Mouse (Mus musculus) embryonic facial prominence, embryonic 12.5 days (tissue): ENCODE measurements at regions not wholly inside any gene's neighbourhood (a gene's known extent, or its start where the extent isn't known, plus 50 kb on each side); places are given as distances from the start of the nearest gene placed in this dataset.
A peak's percentile ranks its signal among the peaks of the same experiment; 100 is the strongest.

ENCODE experiments used
- ATAC-seq: fragments of 200-750 bp; cut with Nextera tagmentation; 2 replicates; pipeline ENCODE4 v1.8.0; 2017; ENCODE audit not compliant: insufficient number of reproducible peaks, insufficient read depth, low FRiP score, low TSS enrichment
- H3K27ac ChIP-seq: fragments of 300-500 bp; sonication (generic); 2 replicates; pipeline ENCODE4 v1.5.1; 2016; ENCODE audit warnings: mild to moderate bottlenecking
- H3K27me3 ChIP-seq: fragments of 300-500 bp; sonication (generic); 2 replicates; pipeline ENCODE4 v1.6.1; 2016; ENCODE audit warnings: mild to moderate bottlenecking, moderate library complexity
- H3K36me3 ChIP-seq: fragments of 300-500 bp; sonication (generic); 2 replicates; pipeline ENCODE4 v1.6.1; 2016; ENCODE audit warnings: mild to moderate bottlenecking
- H3K4me1 ChIP-seq: fragments of 300-500 bp; sonication (generic); 2 replicates; pipeline ENCODE4 v1.6.1; 2016
- H3K4me2 ChIP-seq: fragments of 300-500 bp; sonication (generic); replicated peaks from 2 replicates; pipeline ENCODE4 v1.6.1; 2016; ENCODE audit warnings: mild to moderate bottlenecking, moderate library complexity
- H3K4me3 ChIP-seq: fragments of 300-500 bp; sonication (generic); 2 replicates; pipeline ENCODE4 v1.5.1; 2016; ENCODE audit warnings: mild to moderate bottlenecking
- H3K9ac ChIP-seq: fragments of 300-500 bp; sonication (generic); 2 replicates; pipeline ENCODE4 v1.6.1; 2016; ENCODE audit warnings: mild to moderate bottlenecking, moderate library complexity
- H3K9me3 ChIP-seq: fragments of 300-500 bp; sonication (generic); 2 replicates; pipeline ENCODE4 v1.6.1; 2016; ENCODE audit warnings: mild to moderate bottlenecking, moderate library complexity
- WGBS: fragments of 180-500 bp; shearing (Covaris S2); methylation state at CpG from one replicate; pipeline ENCODE4 v1.1.7; 2016; 5-methylcytosine and 5-hydroxymethylcytosine counted together

GRCm38 (mm10) chr9:61511436-61511835, 139.3 kb downstream of the Tle3 start:
- H3K27ac ChIP-seq = no peak overlapping the region
- no peak overlapping the region for H3K4me3 ChIP-seq
- H3K4me2 ChIP-seq = no peak overlapping the region
- no peaks in the 10 kb centered on the region for H3K9me3 ChIP-seq
- peaks cover 16% of the 10 kb centered on the region for H3K4me1 ChIP-seq
- no peak overlapping the region for H3K9ac ChIP-seq
- ATAC-seq = no peak; the same call in 1 of the 2 replicates
- H3K36me3 ChIP-seq = no peaks in the 10 kb centered on the region
- H3K27me3 ChIP-seq = peaks cover 22% of the 10 kb centered on the region

GRCm38 (mm10) chr9:61510217-61510893, 138.2 kb downstream of the Tle3 start:
- no peak overlapping the region for H3K9ac ChIP-seq
- no peak overlapping the region for H3K27ac ChIP-seq
- peaks cover 16% of the 10 kb centered on the region for H3K4me1 ChIP-seq
- peaks cover 22% of the 10 kb centered on the region for H3K27me3 ChIP-seq
- H3K4me2 ChIP-seq = peak overlapping the region; percentile 18; the same call in 1 of the 2 replicates
- no peak overlapping the region for H3K4me3 ChIP-seq
- WGBS = 20% methylated on average over 14 of the region's 14 CpGs
- H3K36me3 ChIP-seq = no peaks in the 10 kb centered on the region
- no peak for ATAC-seq
- no peaks in the 10 kb centered on the region for H3K9me3 ChIP-seq

GRCm38 (mm10) chr9:61509591-61510191, 137.5 kb downstream of the Tle3 start:
- no peaks in the 10 kb centered on the region for H3K36me3 ChIP-seq
- H3K4me1 ChIP-seq = peaks cover 16% of the 10 kb centered on the region
- no peak overlapping the region for H3K9ac ChIP-seq
- peak; percentile 52; the same call in 1 of the 2 replicates for ATAC-seq
- 12% methylated on average over 26 of the region's 26 CpGs for WGBS
- no peaks in the 10 kb centered on the region for H3K9me3 ChIP-seq
- H3K4me3 ChIP-seq = no peak overlapping the region
- H3K4me2 ChIP-seq = peak overlapping the region; percentile 18; the same call in 1 of the 2 replicates
- H3K27ac ChIP-seq = no peak overlapping the region
- peaks cover 22% of the 10 kb centered on the region for H3K27me3 ChIP-seq

- no peak overlapping the region for H3K27ac ChIP-seq
- H3K4me2 ChIP-seq = no peak overlapping the region
- H3K9ac ChIP-seq = no peak overlapping the region
- H3K36me3 ChIP-seq = no peaks in the 10 kb centered on the region
- H3K27me3 ChIP-seq = peaks cover 22% of the 10 kb centered on the region
- no peaks in the 10 kb centered on the region for H3K9me3 ChIP-seq
- peaks cover 16% of the 10 kb centered on the region for H3K4me1 ChIP-seq
- ATAC-seq = no peak
- no peak overlapping the region for H3K4me3 ChIP-seq
- WGBS = 76% methylated on average over 5 of the region's 5 CpGs
These were observed 136.9 kb downstream of the Tle3 start for GRCm38 (mm10) chr9:61509091-61509490.

- no peaks in the 10 kb centered on the region for H3K27me3 ChIP-seq
- peaks cover 3% of the 10 kb centered on the region; the same call in 1 of the 2 replicates for H3K9me3 ChIP-seq
- H3K4me1 ChIP-seq = no peaks in the 10 kb centered on the region
- 85% methylated on average over 9 of the region's 9 CpGs for WGBS
- no peak for ATAC-seq
- no peaks in the 10 kb centered on the region for H3K36me3 ChIP-seq
- H3K4me2 ChIP-seq = no peak overlapping the region
- no peak overlapping the region for H3K9ac ChIP-seq
- no peak overlapping the region for H3K27ac ChIP-seq
- H3K4me3 ChIP-seq = no peak overlapping the region
These were observed 128.7 kb downstream of the Tle3 start for GRCm38 (mm10) chr9:61500851-61501250.

- WGBS = 73% methylated on average over 8 of the region's 8 CpGs
- no peak for ATAC-seq
- 0 out of 2 replicates have a peak, but pooled peaks cover 3% of the 10 kb centered on the region for H3K27me3 ChIP-seq
These were observed 120.7 kb downstream of the Tle3 start for GRCm38 (mm10) chr9:61492896-61493295.

GRCm38 (mm10) chr9:61491131-61491712, 119.1 kb downstream of the Tle3 start:
- Histone ChIP-seq H3K27ac (no peak overlapping the region), H3K4me2 (no peak overlapping the region), H3K4me3 (no peak overlapping the region), H3K36me3 (no peaks in the 10 kb centered on the region), H3K27me3 (0 out of 2 replicates have a peak, but pooled peaks cover 3% of the 10 kb centered on the region), H3K9me3 (no peaks in the 10 kb centered on the region), H3K9ac (no peak overlapping the region), H3K4me1 (no peaks in the 10 kb centered on the region)
- ATAC-seq = no peak
- WGBS = 41% methylated on average over 6 of the region's 6 CpGs

More at GRCm38 (mm10) chr9:61492896-61493295, 120.7 kb downstream of the Tle3 start:
- Histone ChIP-seq H3K9me3 (no peaks in the 10 kb centered on the region), H3K27ac (no peak overlapping the region), H3K4me1 (no peaks in the 10 kb centered on the region), H3K4me2 (no peak overlapping the region), H3K9ac (no peak overlapping the region), H3K4me3 (no peak overlapping the region), H3K36me3 (no peaks in the 10 kb centered on the region)

- ATAC-seq = no peak
- Histone ChIP-seq H3K9ac (no peak overlapping the region), H3K9me3 (no peaks in the 10 kb centered on the region), H3K27me3 (0 out of 2 replicates have a peak, but pooled peaks cover 3% of the 10 kb centered on the region), H3K4me1 (no peaks in the 10 kb centered on the region), H3K4me3 (no peak overlapping the region), H3K27ac (no peak overlapping the region), H3K4me2 (no peak overlapping the region), H3K36me3 (no peaks in the 10 kb centered on the region)
- 77% methylated on average over 6 of the region's 6 CpGs for WGBS
These were observed 117.8 kb downstream of the Tle3 start for GRCm38 (mm10) chr9:61489983-61490382.

- Histone ChIP-seq H3K4me3 (no peak overlapping the region), H3K27ac (no peak overlapping the region), H3K9me3 (no peaks in the 10 kb centered on the region), H3K4me1 (no peaks in the 10 kb centered on the region), H3K27me3 (0 out of 2 replicates have a peak, but pooled peaks cover 3% of the 10 kb centered on the region), H3K9ac (no peak overlapping the region), H3K36me3 (no peaks in the 10 kb centered on the region), H3K4me2 (no peak overlapping the region)
- ATAC-seq = no peak
- WGBS = 19% methylated on average over 9 of the region's 9 CpGs
These were observed 117.0 kb downstream of the Tle3 start for GRCm38 (mm10) chr9:61489147-61489546.

- no peaks in the 10 kb centered on the region for H3K36me3 ChIP-seq
- H3K4me1 ChIP-seq = no peaks in the 10 kb centered on the region
- H3K9ac ChIP-seq = no peak overlapping the region
- no peaks in the 10 kb centered on the region for H3K9me3 ChIP-seq
- no peak overlapping the region for H3K4me2 ChIP-seq
- WGBS = 91% methylated on average over 12 of the region's 12 CpGs
- H3K4me3 ChIP-seq = no peak overlapping the region
- ATAC-seq = no peak
- 0 out of 2 replicates have a peak, but pooled peaks cover 3% of the 10 kb centered on the region for H3K27me3 ChIP-seq
- H3K27ac ChIP-seq = no peak overlapping the region
These were observed 115.7 kb downstream of the Tle3 start for GRCm38 (mm10) chr9:61487824-61488223.

- H3K4me2 ChIP-seq = no peak overlapping the region
- H3K27ac ChIP-seq = no peak overlapping the region
- H3K9me3 ChIP-seq = no peaks in the 10 kb centered on the region
- H3K4me3 ChIP-seq = no peak overlapping the region
- no peak for ATAC-seq
- no peak overlapping the region for H3K9ac ChIP-seq
- 71% methylated on average over 7 of the region's 7 CpGs for WGBS
- 0 out of 2 replicates have a peak, but pooled peaks cover 3% of the 10 kb centered on the region for H3K27me3 ChIP-seq
- H3K4me1 ChIP-seq = no peaks in the 10 kb centered on the region
- no peaks in the 10 kb centered on the region for H3K36me3 ChIP-seq
These were observed 115.0 kb downstream of the Tle3 start for GRCm38 (mm10) chr9:61487146-61487545.

- WGBS = 16% methylated on average over 3 of the region's 3 CpGs
- Histone ChIP-seq H3K27me3 (0 out of 2 replicates have a peak, but pooled peaks cover 3% of the 10 kb centered on the region), H3K9me3 (no peaks in the 10 kb centered on the region), H3K36me3 (no peaks in the 10 kb centered on the region), H3K4me2 (no peak overlapping the region), H3K9ac (no peak overlapping the region), H3K27ac (no peak overlapping the region), H3K4me1 (no peaks in the 10 kb centered on the region), H3K4me3 (no peak overlapping the region)
- ATAC-seq = no peak
These were observed 112.2 kb downstream of the Tle3 start for GRCm38 (mm10) chr9:61484391-61484790.
